In the genomic region with DNA sequence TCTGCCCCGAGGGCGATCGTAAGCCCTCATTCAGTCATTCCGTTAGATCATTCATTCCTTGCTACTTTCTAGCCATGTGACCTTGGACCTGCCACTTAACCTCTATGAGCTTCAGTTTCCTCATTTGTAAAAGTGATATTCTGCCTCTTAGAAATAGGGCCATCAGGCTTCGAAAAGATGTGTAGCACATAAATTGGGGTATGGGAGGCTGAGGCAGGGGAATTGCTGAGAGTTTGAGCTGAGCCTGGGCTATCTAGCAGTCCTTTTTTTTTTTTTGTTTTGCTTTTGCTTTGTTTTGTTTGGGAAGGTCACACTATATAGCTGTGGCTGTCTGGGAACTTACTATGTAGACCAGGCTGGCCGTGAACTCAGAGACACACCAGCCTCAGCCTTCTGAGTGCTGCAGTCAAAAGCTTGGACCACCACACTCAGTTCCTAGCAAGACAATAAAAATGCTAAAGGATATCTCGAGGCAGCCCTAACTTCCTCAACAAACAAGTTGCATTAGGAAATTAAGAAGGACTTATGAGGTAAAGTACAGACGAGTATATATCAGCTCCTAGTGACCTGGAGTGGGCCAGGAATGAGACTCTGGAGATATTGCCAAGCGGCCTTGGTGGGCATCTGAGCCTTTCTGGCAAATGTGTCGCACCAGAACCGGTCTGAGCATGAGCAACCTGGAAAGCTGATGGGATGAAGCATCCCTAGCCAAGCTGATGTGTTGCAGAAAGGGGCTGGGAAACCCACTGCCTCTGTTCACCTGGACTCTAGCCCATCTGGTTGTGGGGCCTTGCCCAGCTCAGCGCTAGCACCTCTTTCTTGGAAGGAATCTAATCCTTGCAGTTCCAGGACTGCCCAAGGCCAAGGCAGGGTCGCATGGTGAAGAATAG, we compare ENCODE assay signal across 8 mouse cellular contexts. TPM values are rescaled to one million over a fixed set of nuclear protein-coding genes. Genes with fewer than 3 reads are reported as not detected.
DNase-seq lines count a peak whose midpoint lies in the region; ATAC-seq lines count a peak whose summit lies in the region.

No protein-coding gene starts in this region.

- 52% methylated on average over 13 of the region's 13 CpGs for WGBS in kidney, embryonic 14.5 days
- WGBS in hindbrain, embryonic 16.5 days, result 54% methylated on average over 13 of the region's 13 CpGs
- 57% methylated on average over 13 of the region's 13 CpGs for WGBS in midbrain, embryonic 15.5 days

- ATAC-seq in kidney, embryonic 14.5 days (ENCODE audit: low FRiP score, low TSS enrichment), result no peak
- ATAC-seq in hindbrain, embryonic 16.5 days, result no peak
- no peak for ATAC-seq in midbrain, embryonic 15.5 days (replicated peaks)

- peak overlapping the region; percentile 93; the same call in 1 of the 2 replicates for H3K9ac ChIP-seq in kidney, embryonic 14.5 days (ENCODE audit: low read depth, low read length)
- H3K9ac ChIP-seq in hindbrain, embryonic 16.5 days (ENCODE audit: low read depth, low read length), result peak overlapping the region; percentile 71
- H3K9ac ChIP-seq in midbrain, embryonic 15.5 days, result peak overlapping the region; percentile 48; the same call in 1 of the 2 replicates

- peaks cover 10% of the 10 kb centered on the region for H3K36me3 ChIP-seq in kidney, embryonic 14.5 days (ENCODE audit: control insufficient read depth, insufficient read depth, low read length)
- no peaks in the 10 kb centered on the region for H3K36me3 ChIP-seq in hindbrain, embryonic 16.5 days (ENCODE audit: control insufficient read depth, insufficient read depth, low read length)
- H3K36me3 ChIP-seq in midbrain, embryonic 15.5 days (replicated peaks), result no peaks in the 10 kb centered on the region

- no peaks in the 10 kb centered on the region for H3K9me3 ChIP-seq in kidney, embryonic 14.5 days (ENCODE audit: control insufficient read depth, low read length)
- H3K9me3 ChIP-seq in hindbrain, embryonic 16.5 days (ENCODE audit: control insufficient read depth, low read length), result no peaks in the 10 kb centered on the region
- no peaks in the 10 kb centered on the region for H3K9me3 ChIP-seq in midbrain, embryonic 15.5 days

- H3K27me3 ChIP-seq in kidney, embryonic 14.5 days (ENCODE audit: control insufficient read depth, insufficient read depth, low read length), result no peaks in the 10 kb centered on the region
- 0 out of 2 replicates have a peak, but pooled peaks cover 3% of the 10 kb centered on the region for H3K27me3 ChIP-seq in hindbrain, embryonic 16.5 days (replicated peaks; ENCODE audit: control insufficient read depth, insufficient read depth, low read length)
- H3K27me3 ChIP-seq in midbrain, embryonic 15.5 days (replicated peaks), result peaks cover 9% of the 10 kb centered on the region

- no peak overlapping the region for H3K27ac ChIP-seq in kidney, embryonic 14.5 days (ENCODE audit: low read depth, low read length)
- peak overlapping the region; percentile 80 for H3K27ac ChIP-seq in brown adipose tissue, adult 24 weeks (replicated peaks; ENCODE audit: low read depth, low read length)
- no peak overlapping the region for H3K27ac ChIP-seq in hindbrain, embryonic 16.5 days (ENCODE audit: low read depth, low read length)
- H3K27ac ChIP-seq in midbrain, embryonic 15.5 days, result no peak overlapping the region

- peaks cover 17% of the 10 kb centered on the region; the same call in 1 of the 2 replicates for H3K4me1 ChIP-seq in kidney, embryonic 14.5 days (ENCODE audit: control insufficient read depth, insufficient read depth, low read length)
- H3K4me1 ChIP-seq in brown adipose tissue, adult 24 weeks (ENCODE audit: control insufficient read depth, insufficient read depth, insufficient read length, low read length), result peaks cover 11% of the 10 kb centered on the region
- H3K4me1 ChIP-seq in hindbrain, embryonic 16.5 days (ENCODE audit: control insufficient read depth, insufficient read depth, low read depth, low read length), result peaks cover 20% of the 10 kb centered on the region
- H3K4me1 ChIP-seq in midbrain, embryonic 15.5 days, result peaks cover 27% of the 10 kb centered on the region

- H3K4me3 ChIP-seq in kidney, embryonic 14.5 days (ENCODE audit: low read length), result peak overlapping the region; percentile 82
- peak overlapping the region; percentile 63 for H3K4me3 ChIP-seq in brown adipose tissue, adult 24 weeks (ENCODE audit: insufficient read depth, low read depth, low read length)
- H3K4me3 ChIP-seq in hindbrain, embryonic 16.5 days (ENCODE audit: low read length), result peak overlapping the region; percentile 60
- H3K4me3 ChIP-seq in midbrain, embryonic 15.5 days, result peak overlapping the region; percentile 60

- H3K4me2 ChIP-seq in kidney, embryonic 14.5 days (replicated peaks; ENCODE audit: low read depth, low read length), result peak overlapping the region; percentile 93
- peak overlapping the region; percentile 67 for H3K4me2 ChIP-seq in hindbrain, embryonic 16.5 days (ENCODE audit: low read length)
- peak overlapping the region; percentile 93 for H3K4me2 ChIP-seq in midbrain, embryonic 15.5 days

- DNase-seq in kidney, adult 8-10 months, result no peak
- DNase-seq in retina, embryonic 14.5 days (ENCODE audit: low spot score), result no peak
- no peak for DNase-seq in cerebellum, postnatal 4 days (ENCODE audit: low spot score in 2 of 2)
- no peak for DNase-seq in layer of hippocampus, adult 9-10 months (ENCODE audit: low spot score)

RNA-seq across cellular contexts. Expression of a gene that starts 0.6 kb away (rescaled TPM):
- polyA plus RNA-seq in kidney, embryonic 14.5 days (2014; fragmentation: Nextera tagmentation; extraction: Ambion mirVana), result 21.5 and 27.8 TPM in 2 replicates
- 6.0 and 7.2 TPM in 2 replicates for polyA plus RNA-seq in brown adipose tissue, adult 24 weeks (2012; ENCODE audit: insufficient read depth, insufficient read length, missing spikeins)
- polyA plus RNA-seq in hindbrain, embryonic 16.5 days (2015; fragmentation: Nextera tagmentation; extraction: Ambion mirVana), result 3.9 and 5.4 TPM in 2 replicates
- polyA plus RNA-seq in midbrain, embryonic 15.5 days (2015; fragmentation: Nextera tagmentation; extraction: Ambion mirVana), result 4.0 and 4.4 TPM in 2 replicates

RNA-seq across cellular contexts. Expression of a gene that starts 26.7 kb away (rescaled TPM):
- polyA plus RNA-seq in kidney, embryonic 14.5 days (2014; fragmentation: Nextera tagmentation; extraction: Ambion mirVana), result not detected in 2 replicates
- not detected in 2 replicates for polyA plus RNA-seq in brown adipose tissue, adult 24 weeks (2012; ENCODE audit: insufficient read depth, insufficient read length, missing spikeins)
- 0.08 TPM in 1 of 2 replicates, not detected in the other for polyA plus RNA-seq in hindbrain, embryonic 16.5 days (2015; fragmentation: Nextera tagmentation; extraction: Ambion mirVana)
- polyA plus RNA-seq in midbrain, embryonic 15.5 days (2015; fragmentation: Nextera tagmentation; extraction: Ambion mirVana), result not detected in 2 replicates
